Mouse (Mus musculus) embryonic stem cell, embryonic (primary cell): ENCODE measurements at regions not wholly inside any gene's neighbourhood (a gene's known extent, or its start where the extent isn't known, plus 50 kb on each side); places are given as distances from the start of the nearest gene placed in this dataset.

Experiments used
- CTCF ChIA-PET, 4 experiments: fragments of 300-600 bp in 2 of 4; fragments of 350-600 bp in 2 of 4; sonication (Branson Sonifier 250); formaldehyde crosslinking; loops; one replicate each; lab custom pipeline; 2022; ENCODE audit warnings: inconsistent platforms in 2 of 4; lab: Charles Lee
- POLR2A ChIA-PET, 4 experiments: fragments of 300-600 bp in 2 of 4; fragments of 350-600 bp in 2 of 4; sonication (Branson Sonifier 250); formaldehyde crosslinking; loops; one replicate each; lab custom pipeline; 2022; ENCODE audit warnings: antibody characterized with exemption in 4 of 4, inconsistent platforms in 1 of 4; lab: Charles Lee

GRCm38 (mm10) chr1:39143626-39144025 lies 49.9 kb upstream of the Npas2 start:
- CTCF ChIA-PET: interaction anchor here in 1 of 4 experiments (0.6 kb wide), 1 partner anchor 12 kb away, joined by 3 read pairs; no protein-coding TSS in a partner anchor

More at GRCm38 (mm10) chr1:39143626-39144025, 49.9 kb upstream of the Npas2 start:
- POLR2A ChIA-PET: no interaction called here
